Mouse (Mus musculus) heart, embryonic 15.5 days (tissue): ENCODE results near the gene Wdr62. TPM values are rescaled to one million over a fixed set of nuclear protein-coding genes. Genes with fewer than 3 reads are reported as not detected.
A peak's percentile ranks its signal among the peaks of the same experiment; 100 is the strongest.

Experiments used
- ATAC-seq: fragments of 200-750 bp; cut with Nextera tagmentation; replicated peaks from 2 replicates; pipeline ENCODE4 v1.8.0; 2017; ENCODE audit warnings: low read depth, moderate TSS enrichment; ENCODE audit not compliant: insufficient number of reproducible peaks, insufficient read depth, low FRiP score
- H3K27ac ChIP-seq: fragments of 300-500 bp; sonication (generic); 2 replicates; pipeline ENCODE4 v1.5.1; 2015; ENCODE audit warnings: mild to moderate bottlenecking, inconsistent platforms
- H3K27me3 ChIP-seq: fragments of 300-500 bp; sonication (generic); 2 replicates; pipeline ENCODE4 v1.6.1; 2015; ENCODE audit warnings: inconsistent platforms
- H3K36me3 ChIP-seq: fragments of 300-500 bp; sonication (generic); 2 replicates; pipeline ENCODE4 v1.6.1; 2015; ENCODE audit warnings: mild to moderate bottlenecking, inconsistent platforms
- H3K4me1 ChIP-seq: fragments of 300-500 bp; sonication (generic); replicated peaks from 2 replicates; pipeline ENCODE4 v1.6.1; 2015; ENCODE audit warnings: inconsistent platforms
- H3K4me2 ChIP-seq: fragments of 300-500 bp; sonication (generic); 2 replicates; pipeline ENCODE4 v1.6.1; 2015; ENCODE audit warnings: inconsistent platforms, mild to moderate bottlenecking, moderate library complexity
- H3K4me3 ChIP-seq: fragments of 300-500 bp; sonication (generic); 2 replicates; pipeline ENCODE4 v1.5.1; 2015; ENCODE audit warnings: mild to moderate bottlenecking, inconsistent platforms
- H3K9ac ChIP-seq: fragments of 300-500 bp; sonication (generic); 2 replicates; pipeline ENCODE4 v1.6.1; 2015; ENCODE audit warnings: mild to moderate bottlenecking, inconsistent platforms
- H3K9me3 ChIP-seq: fragments of 300-500 bp; sonication (generic); replicated peaks from 2 replicates; pipeline ENCODE4 v1.6.1; 2016; ENCODE audit warnings: inconsistent platforms
- WGBS: fragments of 180-500 bp; shearing (Covaris S2); methylation state at CpG from one replicate; pipeline ENCODE4 v1.1.7; 2015; ENCODE audit warnings: mixed read lengths; 5-methylcytosine and 5-hydroxymethylcytosine counted together
- polyA plus RNA-seq: library from polyadenylated mRNA; unstranded; fragments of >200 nt; fragmentation: Nextera tagmentation; extraction: Ambion mirVana; gene quantifications from 2 replicates; pipeline ENCODE4 v1.2.1, GENCODE M21; 2015

The Wdr62 gene
- polyA plus RNA-seq, 1 experiment from 2014 or later, result 6.7 TPM

- Histone ChIP-seq H3K4me2 (no peak overlapping the region), H3K36me3 (no peaks in the 10 kb centered on the region), H3K4me1 (peaks cover 18% of the 10 kb centered on the region), H3K27me3 (no peaks in the 10 kb centered on the region), H3K9ac (no peak overlapping the region), H3K9me3 (no peaks in the 10 kb centered on the region), H3K27ac (peak overlapping the region; percentile 99; the same call in 1 of the 2 replicates), H3K4me3 (no peak overlapping the region)
- 74% methylated on average over 4 of the region's 4 CpGs for WGBS
- no peak for ATAC-seq
These were observed 1.3 kb upstream of the Wdr62 start for GRCm38 (mm10) chr7:30281522-30281921.

DNA sequence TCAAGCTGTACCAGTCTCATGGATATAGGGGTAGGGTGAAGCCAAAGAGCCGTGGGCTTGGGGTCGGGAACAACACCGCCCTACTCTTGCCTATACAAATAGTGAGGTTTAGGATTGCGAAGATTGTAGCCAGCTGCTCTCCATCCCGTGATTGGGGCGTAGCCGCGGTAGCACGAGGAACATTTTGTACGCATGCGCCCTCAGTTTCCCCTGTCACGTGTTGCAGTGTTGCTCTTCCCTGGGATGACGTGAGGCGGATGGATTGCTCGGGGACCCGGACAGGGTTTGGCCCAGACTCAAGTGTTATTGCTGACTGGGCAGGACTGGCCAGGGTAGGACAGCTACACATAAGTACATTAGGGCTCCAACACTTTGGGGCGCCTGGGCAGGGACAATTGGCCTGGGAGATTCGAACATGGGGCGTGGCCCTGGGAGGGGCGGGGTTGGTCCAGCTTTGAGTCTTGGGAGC, 485 bp upstream of the Wdr62 start:
- Histone ChIP-seq H3K9me3 (no peaks in the 10 kb centered on the region), H3K4me1 (peaks cover 18% of the 10 kb centered on the region), H3K27ac (peak overlapping the region; percentile 99), H3K36me3 (no peaks in the 10 kb centered on the region), H3K27me3 (no peaks in the 10 kb centered on the region), H3K4me2 (peak overlapping the region; percentile 93), H3K9ac (peak overlapping the region; percentile 53), H3K4me3 (peak overlapping the region; percentile 96)
- WGBS, result under 1% methylated on average over 20 of the region's 20 CpGs
- peak; percentile 87 for ATAC-seq

- H3K27me3 ChIP-seq, result no peaks in the 10 kb centered on the region
- WGBS, result under 1% methylated on average over 6 of the region's 6 CpGs
- no peaks in the 10 kb centered on the region for H3K36me3 ChIP-seq
- no peak for ATAC-seq
- peak overlapping the region; percentile 93 for H3K4me2 ChIP-seq
- H3K4me3 ChIP-seq, result peak overlapping the region; percentile 96
- H3K27ac ChIP-seq, result peak overlapping the region; percentile 99
- H3K9ac ChIP-seq, result peak overlapping the region; percentile 64; the same call in 1 of the 2 replicates
- no peaks in the 10 kb centered on the region for H3K9me3 ChIP-seq
- H3K4me1 ChIP-seq, result peaks cover 24% of the 10 kb centered on the region
These were observed 683 bp downstream of the Wdr62 start for GRCm38 (mm10) chr7:30279536-30279935.

GRCm38 (mm10) chr7:30278911-30279310, 1.3 kb downstream of the Wdr62 start:
- Histone ChIP-seq H3K4me1 (peaks cover 24% of the 10 kb centered on the region), H3K27me3 (no peaks in the 10 kb centered on the region), H3K4me2 (peak overlapping the region; percentile 93; the same call in 1 of the 2 replicates), H3K9me3 (no peaks in the 10 kb centered on the region), H3K36me3 (no peaks in the 10 kb centered on the region), H3K27ac (no peak overlapping the region), H3K4me3 (0 out of 2 replicates have a peak overlapping the region, but pooled peaks have one; percentile 96), H3K9ac (no peak overlapping the region)
- WGBS, result 53% methylated on average over 2 of the region's 2 CpGs
- ATAC-seq, result no peak

DNA sequence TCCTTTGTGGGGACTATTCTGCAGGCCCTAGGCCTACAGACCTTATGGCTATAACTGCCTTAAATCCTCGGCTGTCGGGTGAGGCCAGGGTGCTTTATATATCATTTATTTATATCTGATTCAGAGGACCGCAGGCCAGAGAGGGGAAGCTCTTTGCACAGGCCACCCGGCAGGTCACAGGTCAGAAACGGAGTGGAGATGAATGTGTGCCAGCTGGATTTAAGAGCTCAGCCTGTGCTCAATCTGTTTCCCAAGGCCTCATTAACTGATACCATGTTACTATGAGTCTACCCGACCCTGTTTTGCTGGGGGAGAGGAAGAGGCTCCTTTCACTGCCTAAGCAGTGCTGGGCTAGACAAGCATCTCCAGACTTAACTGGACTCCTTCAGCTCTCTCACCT, 5.8 kb downstream of the Wdr62 start:
- Histone ChIP-seq H3K36me3 (peaks cover 13% of the 10 kb centered on the region; the same call in 1 of the 2 replicates), H3K27ac (no peak overlapping the region), H3K4me1 (peaks cover 12% of the 10 kb centered on the region), H3K9ac (no peak overlapping the region), H3K27me3 (no peaks in the 10 kb centered on the region), H3K9me3 (no peaks in the 10 kb centered on the region), H3K4me2 (no peak overlapping the region), H3K4me3 (no peak overlapping the region)
- WGBS, result 67% methylated on average over 6 of the region's 6 CpGs
- no peak for ATAC-seq

- H3K4me3 ChIP-seq, result no peak overlapping the region
These were observed 10.6 kb downstream of the Wdr62 start for GRCm38 (mm10) chr7:30269641-30270040.

DNA sequence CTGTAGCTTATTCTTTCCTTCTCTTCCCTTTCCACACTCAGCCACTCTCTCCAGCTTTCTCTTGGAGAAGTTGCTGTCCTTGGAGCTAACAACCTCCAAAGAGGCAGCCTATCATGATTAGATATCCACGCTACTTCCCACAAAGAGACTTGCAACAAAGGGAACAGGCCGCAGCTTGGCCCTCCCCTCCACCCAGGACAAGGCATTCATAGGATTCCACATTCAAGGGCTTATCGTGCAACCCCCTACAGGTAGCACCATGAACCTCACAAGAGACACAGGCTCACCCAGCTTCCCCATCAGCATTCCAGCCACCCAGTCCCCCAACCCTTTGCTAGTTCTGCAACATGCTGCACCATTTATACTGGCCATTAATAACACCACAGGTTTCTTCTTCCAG, 13.4 kb downstream of the Wdr62 start:
- Histone ChIP-seq H3K36me3 (peaks cover 16% of the 10 kb centered on the region; the same call in 1 of the 2 replicates), H3K9ac (no peak overlapping the region)
- 43% methylated on average over 3 of the region's 3 CpGs for WGBS

More at GRCm38 (mm10) chr7:30269641-30270040, 10.6 kb downstream of the Wdr62 start:
- Histone ChIP-seq H3K9ac (no peak overlapping the region), H3K4me2 (no peak overlapping the region), H3K27me3 (no peaks in the 10 kb centered on the region), H3K4me1 (no peaks in the 10 kb centered on the region; the same call in 1 of the 2 replicates), H3K36me3 (peaks cover 16% of the 10 kb centered on the region; the same call in 1 of the 2 replicates), H3K27ac (no peak overlapping the region), H3K9me3 (no peaks in the 10 kb centered on the region)
- no peak for ATAC-seq
- 83% methylated on average over 4 of the region's 4 CpGs for WGBS

GRCm38 (mm10) chr7:30265935-30266334, 14.3 kb downstream of the Wdr62 start:
- no peak overlapping the region for H3K4me2 ChIP-seq
- H3K27ac ChIP-seq, result no peak overlapping the region
- H3K36me3 ChIP-seq, result peaks cover 9% of the 10 kb centered on the region; the same call in 1 of the 2 replicates
- H3K4me3 ChIP-seq, result no peak overlapping the region
- WGBS, result 88% methylated on average over 7 of the region's 7 CpGs
- no peaks in the 10 kb centered on the region; the same call in 1 of the 2 replicates for H3K4me1 ChIP-seq
- H3K9ac ChIP-seq, result no peak overlapping the region
- H3K9me3 ChIP-seq, result no peaks in the 10 kb centered on the region
- no peaks in the 10 kb centered on the region for H3K27me3 ChIP-seq
- ATAC-seq, result no peak

More for the DNA sequence above, 13.4 kb downstream of the Wdr62 start:
- no peak overlapping the region for H3K27ac ChIP-seq
- no peak overlapping the region for H3K4me2 ChIP-seq
- ATAC-seq, result no peak
- H3K27me3 ChIP-seq, result no peaks in the 10 kb centered on the region
- H3K4me1 ChIP-seq, result no peaks in the 10 kb centered on the region; the same call in 1 of the 2 replicates
- no peaks in the 10 kb centered on the region for H3K9me3 ChIP-seq
- H3K4me3 ChIP-seq, result no peak overlapping the region

DNA sequence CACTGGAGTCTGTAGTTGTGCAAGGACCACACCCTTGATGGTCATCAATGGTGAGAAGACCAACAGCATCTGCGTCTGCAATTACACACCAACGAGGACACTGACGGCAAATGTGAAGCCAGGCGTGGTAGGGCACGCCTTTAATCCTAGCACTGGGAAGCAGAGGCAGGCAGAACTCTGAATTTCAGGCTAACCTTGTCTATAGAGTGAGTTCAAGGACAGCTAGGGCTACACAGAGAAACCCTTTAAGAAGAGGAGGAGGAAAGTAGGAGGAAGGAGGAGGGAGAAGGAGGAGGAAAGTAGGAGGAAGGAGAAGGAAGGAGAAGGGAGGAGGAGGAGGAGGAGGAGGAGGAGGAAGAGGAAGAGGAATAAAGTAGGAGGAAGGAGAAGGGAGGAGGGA, 14.7 kb downstream of the Wdr62 start:
- no peak for ATAC-seq
- Histone ChIP-seq H3K9me3 (no peaks in the 10 kb centered on the region), H3K27me3 (no peaks in the 10 kb centered on the region), H3K4me2 (no peak overlapping the region), H3K27ac (no peak overlapping the region), H3K4me1 (no peaks in the 10 kb centered on the region; the same call in 1 of the 2 replicates), H3K36me3 (peaks cover 9% of the 10 kb centered on the region; the same call in 1 of the 2 replicates), H3K9ac (no peak overlapping the region), H3K4me3 (no peak overlapping the region)
- 87% methylated on average over 5 of the region's 5 CpGs for WGBS

DNA sequence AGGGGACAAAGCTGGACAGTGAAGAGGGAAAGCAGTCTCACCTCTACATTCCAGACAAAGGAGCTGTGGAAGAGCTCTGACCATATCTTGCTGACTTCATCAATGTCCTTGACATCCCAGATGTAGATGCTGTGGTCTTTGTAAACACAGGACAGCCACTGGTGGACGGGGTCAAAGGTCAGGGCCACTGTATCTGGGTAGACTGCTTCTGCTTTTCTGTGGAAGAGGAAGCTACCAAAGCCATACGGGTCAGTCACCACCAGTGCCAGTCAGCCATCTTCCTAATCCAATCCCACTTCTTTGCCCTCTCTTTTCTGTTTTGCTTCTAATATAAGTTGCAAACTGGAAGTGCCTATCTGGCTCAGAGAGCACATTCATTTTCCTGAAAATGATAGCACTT, 15.2 kb downstream of the Wdr62 start:
- H3K4me1 ChIP-seq, result no peaks in the 10 kb centered on the region; the same call in 1 of the 2 replicates
- 81% methylated on average over 2 of the region's 2 CpGs for WGBS
- no peak overlapping the region for H3K27ac ChIP-seq
- H3K4me3 ChIP-seq, result no peak overlapping the region
- H3K4me2 ChIP-seq, result no peak overlapping the region
- no peaks in the 10 kb centered on the region for H3K9me3 ChIP-seq
- ATAC-seq, result no peak
- no peak overlapping the region for H3K9ac ChIP-seq
- H3K27me3 ChIP-seq, result no peaks in the 10 kb centered on the region
- peaks cover 9% of the 10 kb centered on the region; the same call in 1 of the 2 replicates for H3K36me3 ChIP-seq

- H3K27me3 ChIP-seq, result no peaks in the 10 kb centered on the region
- no peak overlapping the region for H3K4me2 ChIP-seq
- no peak overlapping the region for H3K4me3 ChIP-seq
- whole genome bisulfite sequencing, result 75% methylated on average over 12 of the region's 12 CpGs
- H3K9me3 ChIP-seq, result no peaks in the 10 kb centered on the region
- H3K9ac ChIP-seq, result no peak overlapping the region
- peaks cover 9% of the 10 kb centered on the region; the same call in 1 of the 2 replicates for H3K36me3 ChIP-seq
- no peak overlapping the region for H3K27ac ChIP-seq
- H3K4me1 ChIP-seq, result no peaks in the 10 kb centered on the region
- ATAC-seq, result no peak
These were observed 28.0 kb downstream of the Wdr62 start for GRCm38 (mm10) chr7:30251956-30252954.
